Mouse (Mus musculus) liver (tissue): Measurements from ENCODE around the gene Ttf1.

Experiments
- DNase-seq: peaks from one replicate; pipeline ENCODE4 v3.0.0-alpha.2; 2020; ENCODE audit warnings: mixed read lengths

The Ttf1 gene

GRCm38 (mm10) chr2:29060135-29060597 is at the start of gene Ttf1:
Gene Ttf1, plus strand, starts transcription at chr2:29060262.
- peak; percentile 89 for DNase-seq

GRCm38 (mm10) chr2:29012523-29012922 is 47.5 kb upstream of the Ttf1 start:
- no peak for DNase-seq

DNA sequence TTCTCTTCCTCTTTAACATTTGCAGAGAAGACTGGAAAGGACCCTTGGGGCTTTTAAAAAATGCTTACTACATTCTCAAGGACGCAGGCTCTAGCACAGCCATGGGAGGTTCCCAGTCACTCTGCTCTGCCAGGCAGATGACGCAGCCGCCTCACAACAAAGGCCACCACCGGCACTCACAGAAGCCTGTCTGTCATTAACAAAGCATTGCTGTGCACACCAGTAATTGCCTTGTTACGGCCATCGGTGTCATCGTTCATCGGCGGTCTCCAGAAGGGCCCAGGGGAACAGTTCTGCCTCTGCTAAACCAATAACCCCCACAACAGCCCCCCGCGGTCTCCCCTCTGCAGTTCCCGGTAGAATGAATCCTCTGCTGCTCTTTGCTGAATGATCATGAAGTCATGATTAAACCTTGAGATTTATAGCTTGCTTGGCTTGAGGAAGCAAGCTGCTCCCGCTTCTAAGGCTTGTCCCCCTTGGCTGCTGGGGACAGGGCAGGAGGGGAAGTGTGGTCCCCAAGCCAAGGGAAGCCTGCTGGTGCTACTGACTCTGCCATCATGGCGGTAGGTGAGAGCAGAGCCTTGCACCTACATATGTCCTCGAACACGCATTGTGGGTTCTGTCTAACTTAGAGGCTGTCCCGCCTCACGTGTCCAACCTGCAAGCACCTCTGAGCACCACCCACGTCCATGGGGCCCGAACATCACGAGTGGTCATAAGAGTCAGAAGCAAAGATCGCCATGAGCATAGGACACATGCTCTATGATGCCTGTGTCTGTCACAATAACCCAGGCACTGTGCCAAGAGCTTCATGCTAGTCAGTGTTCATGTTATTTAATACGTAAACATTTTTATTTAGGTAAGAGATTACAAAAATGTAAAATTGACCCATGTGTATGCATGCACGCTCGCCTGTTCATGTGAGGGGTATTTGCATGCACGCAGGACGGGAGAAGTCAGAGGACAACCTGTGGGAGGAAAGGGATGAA is 43.2 kb upstream of the Ttf1 start:
- no peak for DNase-seq

DNA sequence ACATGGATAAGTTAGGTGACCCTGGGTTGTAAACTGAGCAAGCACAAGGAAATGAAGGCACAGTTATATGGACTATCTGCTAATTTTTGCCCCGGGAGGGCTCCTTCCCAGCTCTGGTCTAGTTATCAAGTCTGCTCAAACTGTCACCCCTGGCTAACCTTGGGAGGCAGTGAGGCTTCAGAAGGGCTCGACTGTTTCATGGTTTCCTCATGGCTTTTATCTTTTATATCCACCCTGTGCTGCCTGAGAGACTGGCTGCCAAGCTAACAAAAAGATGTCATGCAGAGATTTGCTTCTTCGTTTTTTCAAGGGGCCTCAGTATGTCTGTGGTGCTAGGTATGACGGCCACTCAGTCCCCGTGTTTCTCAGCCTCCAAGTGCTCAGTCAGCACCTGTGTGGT is 41.4 kb upstream of the Ttf1 start:
- no peak for DNase-seq

GRCm38 (mm10) chr2:29021025-29021424 is 39.0 kb upstream of the Ttf1 start:
- DNase-seq: no peak

GRCm38 (mm10) chr2:29023001-29023400 is 37.1 kb upstream of the Ttf1 start:
- no peak for DNase-seq

DNA sequence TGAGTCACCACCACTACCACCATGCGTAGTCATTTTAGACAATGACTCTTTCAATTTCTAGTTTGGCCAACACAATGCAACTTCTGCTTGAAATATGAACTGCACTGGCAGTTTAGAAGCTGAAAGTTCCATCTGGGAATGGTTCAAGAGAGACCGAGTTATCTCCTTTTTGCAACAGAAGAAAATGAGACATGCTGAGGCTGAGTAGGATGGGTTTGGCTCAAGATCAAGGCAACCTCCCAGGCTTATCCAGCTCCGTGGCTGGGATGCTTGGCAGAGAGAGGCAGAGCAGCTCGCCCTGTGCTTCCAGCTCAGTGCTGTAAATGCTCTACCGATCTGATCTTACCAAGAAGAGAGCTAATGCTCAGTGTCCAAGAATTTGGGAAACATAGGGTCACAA is 34.8 kb upstream of the Ttf1 start:
- DNase-seq: no peak

- DNase-seq: no peak
Measured at GRCm38 (mm10) chr2:29030048-29030734, 29.9 kb upstream of the Ttf1 start.

GRCm38 (mm10) chr2:29031951-29032350 is 28.1 kb upstream of the Ttf1 start:
- no peak for DNase-seq

DNA sequence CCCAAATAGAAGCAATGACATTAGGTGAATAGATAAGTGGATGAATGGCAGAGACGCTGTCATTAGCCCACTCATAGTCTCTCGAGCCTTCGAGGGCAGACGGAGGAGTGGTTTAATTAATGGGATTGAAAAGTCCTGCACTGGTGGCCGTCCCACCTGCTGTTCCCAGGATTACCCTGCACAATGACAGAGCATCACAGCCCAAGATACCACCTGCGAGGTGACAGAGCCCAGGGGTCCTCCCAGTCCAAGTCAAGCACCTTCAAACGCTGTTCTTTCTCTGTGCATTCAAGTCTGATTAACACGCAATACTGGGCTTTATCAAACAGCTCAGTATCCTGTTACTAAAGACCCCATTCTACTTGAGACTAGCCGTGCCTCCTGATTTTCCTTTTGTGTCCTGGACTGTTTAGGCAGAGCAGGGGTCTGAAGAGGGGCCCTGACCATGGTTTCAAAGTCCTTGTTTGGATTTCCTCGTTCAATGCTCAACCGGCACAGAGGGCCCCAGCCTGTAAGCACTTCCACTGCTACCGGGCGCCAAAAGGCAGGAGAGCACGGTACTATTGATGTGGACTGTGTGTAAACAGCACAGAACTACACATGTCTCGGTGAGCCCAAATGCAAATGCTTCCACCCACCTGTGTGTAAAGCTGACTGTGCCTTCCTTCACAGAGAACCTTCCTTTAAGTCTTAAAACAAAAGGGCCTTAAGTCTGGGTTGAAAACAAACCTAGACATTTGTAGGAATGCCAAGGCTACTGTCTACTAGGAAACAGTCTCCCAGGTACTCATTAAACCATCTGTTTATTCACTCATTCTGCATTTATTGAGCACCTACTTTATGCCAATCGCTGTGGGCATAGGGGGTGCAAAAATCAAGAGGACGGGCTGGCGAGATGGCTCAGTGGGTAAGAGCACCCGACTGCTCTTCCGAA is 25.3 kb upstream of the Ttf1 start:
- DNase-seq: peak; percentile 34

GRCm38 (mm10) chr2:29035698-29036097 is 24.4 kb upstream of the Ttf1 start:
- DNase-seq: peak; percentile 45

- no peak for DNase-seq
Measured at GRCm38 (mm10) chr2:29039741-29040140, 20.3 kb upstream of the Ttf1 start.

DNA sequence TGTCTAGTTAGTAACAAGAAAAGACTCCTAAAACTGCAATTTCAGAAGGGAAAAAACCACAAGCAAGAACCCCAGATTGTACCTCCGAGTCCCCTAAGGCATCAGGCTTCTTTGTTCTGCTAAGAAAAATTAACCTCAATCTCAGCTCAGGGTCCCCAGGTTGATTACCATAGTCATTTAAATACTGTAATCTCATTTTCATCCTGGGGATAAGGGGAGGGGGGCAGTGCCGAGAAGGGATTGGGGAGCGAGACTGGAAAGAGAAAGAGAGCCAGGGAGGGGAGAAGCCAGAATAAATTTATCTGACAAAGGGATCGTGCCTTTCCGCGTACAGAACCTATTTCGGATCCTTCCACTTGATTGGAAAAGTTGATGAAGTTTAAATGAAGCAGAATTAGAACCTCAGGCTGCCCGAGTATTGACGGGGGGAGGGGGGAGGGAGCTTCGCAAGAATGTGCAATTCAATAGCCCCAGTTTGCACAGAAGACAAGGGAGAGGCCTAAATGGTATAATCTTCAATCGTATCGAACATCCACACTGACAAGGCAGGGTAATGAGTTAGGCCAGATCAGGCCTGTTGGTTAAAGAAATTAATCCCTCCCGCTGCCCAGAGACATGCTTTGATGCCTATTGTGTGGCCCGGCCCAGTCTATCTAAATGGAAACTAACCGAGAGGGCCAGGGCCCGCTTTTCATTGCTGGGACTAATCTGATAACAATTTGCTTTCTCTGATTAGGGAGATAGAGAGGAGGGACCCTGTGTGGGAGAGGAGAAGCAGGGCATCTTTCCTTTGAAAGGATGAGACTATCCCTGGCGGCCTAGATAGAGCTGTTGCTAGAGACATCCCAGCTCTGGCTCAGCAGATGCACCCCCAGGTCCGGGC is 19.2 kb upstream of the Ttf1 start:
- DNase-seq: no peak

DNA sequence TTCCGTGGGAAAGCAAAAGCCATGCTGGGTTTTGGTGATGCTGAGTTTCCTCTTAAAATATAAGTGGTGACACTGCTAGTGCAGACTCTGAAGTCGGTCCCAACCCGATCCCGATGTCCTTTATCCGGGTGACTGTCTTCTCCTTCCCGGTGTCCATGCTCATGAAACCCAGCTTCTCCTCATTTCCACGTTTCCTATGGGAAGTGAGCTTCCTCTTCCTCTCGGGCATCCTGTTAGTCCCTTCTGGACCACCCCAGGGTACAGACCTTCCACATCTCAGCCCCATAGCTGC is 18.6 kb upstream of the Ttf1 start:
- DNase-seq: no peak

- DNase-seq: no peak
Measured at GRCm38 (mm10) chr2:29042124-29042523, 17.9 kb upstream of the Ttf1 start.

GRCm38 (mm10) chr2:29046151-29046550 is 13.9 kb upstream of the Ttf1 start:
- DNase-seq: no peak

- no peak for DNase-seq
Measured at GRCm38 (mm10) chr2:29051932-29052331, 8.1 kb upstream of the Ttf1 start.

GRCm38 (mm10) chr2:29052943-29053454 is 7.1 kb upstream of the Ttf1 start:
- peak; percentile 59 for DNase-seq

DNA sequence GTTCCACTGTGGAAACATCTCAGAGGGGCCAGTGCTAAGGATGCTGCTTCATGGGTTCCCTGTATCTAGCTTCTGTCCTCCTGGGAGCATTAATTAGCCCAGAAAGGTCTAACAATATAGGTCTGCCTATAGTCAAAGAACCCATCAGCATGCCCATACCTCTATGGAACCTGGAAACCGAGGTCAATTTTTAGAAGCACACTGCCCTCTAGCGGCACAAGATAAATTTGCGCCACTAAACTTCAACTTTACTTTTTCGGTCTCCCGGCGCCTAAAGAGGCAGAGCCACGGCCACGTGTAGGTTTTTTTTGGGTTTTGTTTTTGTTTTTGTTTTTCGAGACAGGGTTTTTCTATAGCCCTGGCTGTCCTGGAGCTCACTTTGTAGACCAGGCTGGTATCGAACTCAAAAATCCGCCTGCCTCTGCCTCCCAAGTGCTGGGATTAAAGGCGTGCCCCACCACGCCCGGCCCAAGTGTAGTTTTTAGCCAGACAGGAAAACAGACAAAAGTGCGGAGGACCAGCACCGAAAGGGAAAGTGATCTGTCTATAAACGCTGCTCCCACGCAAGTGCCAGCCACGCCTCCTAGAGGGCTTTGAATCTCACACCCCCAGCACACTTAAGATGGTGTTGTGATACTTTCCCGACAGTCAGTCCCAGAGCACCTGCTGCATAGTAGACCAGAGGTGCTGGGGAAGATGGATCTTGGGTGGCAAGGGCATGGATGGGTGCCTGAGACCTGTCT is 6.1 kb upstream of the Ttf1 start:
- peak; percentile 50 for DNase-seq

- DNase-seq: no peak
Measured at GRCm38 (mm10) chr2:29054545-29054935, 5.5 kb upstream of the Ttf1 start.

- DNase-seq: peak; percentile 33
Measured at GRCm38 (mm10) chr2:29054991-29055390, 5.1 kb upstream of the Ttf1 start, which contains the start of gene Cfap77. Gene Cfap77, minus strand, starts transcription at chr2:29055066.
